Comparison of ENCODE assay signal across 8 mouse cellular contexts in genomic region chr7:44350957-44351711, GRCm38 (mm10). TPM values are rescaled to one million over a fixed set of nuclear protein-coding genes. Genes with fewer than 3 reads are reported as not detected.
DNase-seq lines count a peak whose midpoint lies in the region; ATAC-seq and TF ChIP-seq lines count a peak whose summit lies in the region.

No protein-coding gene starts in this region.

- peaks cover 5 to 17% of the 10 kb centered on the region in 2 experiments for H3K4me1 ChIP-seq in CH12.LX (ENCODE audit: control insufficient read depth in 1 of 2, insufficient read depth in 2 of 2)
- peaks cover 28% of the 10 kb centered on the region for H3K4me1 ChIP-seq in heart, embryonic 15.5 days (replicated peaks)
- 0 out of 2 replicates have a peak, but pooled peaks cover 3% of the 10 kb centered on the region for H3K4me1 ChIP-seq in liver, embryonic 15.5 days (replicated peaks)
- H3K4me1 ChIP-seq in neural tube, embryonic 11.5 days (ENCODE audit: control insufficient read depth, insufficient read depth, low read length), result peaks cover 11% of the 10 kb centered on the region
- peaks cover 17% of the 10 kb centered on the region; the same call in 1 of the 2 replicates for H3K4me1 ChIP-seq in stomach, embryonic 16.5 days (ENCODE audit: control insufficient read depth, insufficient read depth, low read length)

- dilution Hi-C loops in CH12.LX (cut with MboI; ENCODE audit: extremely low pct_ligation_motif_present, extremely low pct_unique_long_range_greater_than_20kb, low sequenced_read_pairs), result no loop called here

- no peak for TF ChIP-seq POLR2A in CH12.LX (IDR thresholded peaks at IDR 0.05; ENCODE audit: low read depth, low read length)

- in situ Hi-C loops in CH12.LX (cut with MboI; ENCODE audit: low pct_ligation_motif_present, low pct_unique_long_range_greater_than_20kb, low sequenced_read_pairs), result no loop called here

- WGBS in heart, embryonic 15.5 days, result 5% methylated on average over 25 of the region's 25 CpGs
- WGBS in liver, embryonic 15.5 days (ENCODE audit: insufficient replicate concordance), result 6% methylated on average over 25 of the region's 25 CpGs
- WGBS in neural tube, embryonic 11.5 days, result 3% methylated on average over 25 of the region's 25 CpGs
- 4% methylated on average over 25 of the region's 25 CpGs for WGBS in stomach, embryonic 16.5 days

- no peak overlapping the region for H3K9ac ChIP-seq in CH12.LX (ENCODE audit: insufficient read depth, low read depth)
- H3K9ac ChIP-seq in heart, embryonic 15.5 days, result peak overlapping the region; percentile 39; the same call in 1 of the 2 replicates
- no peak overlapping the region for H3K9ac ChIP-seq in liver, embryonic 15.5 days
- H3K9ac ChIP-seq in neural tube, embryonic 11.5 days (ENCODE audit: low read length), result peak overlapping the region; percentile 35
- H3K9ac ChIP-seq in stomach, embryonic 16.5 days (ENCODE audit: low read length), result peak overlapping the region; percentile 38; the same call in 1 of the 2 replicates

- H3K4me2 ChIP-seq in CH12.LX (ENCODE audit: insufficient read depth, low read depth, poor library complexity, severe bottlenecking), result no peak overlapping the region
- H3K4me2 ChIP-seq in heart, embryonic 15.5 days, result peak overlapping the region; percentile 60
- H3K4me2 ChIP-seq in liver, embryonic 15.5 days, result peak overlapping the region; percentile 13; the same call in 1 of the 2 replicates
- H3K4me2 ChIP-seq in neural tube, embryonic 11.5 days (ENCODE audit: low read depth), result peak overlapping the region; percentile 33
- peak overlapping the region; percentile 56 for H3K4me2 ChIP-seq in stomach, embryonic 16.5 days (ENCODE audit: low read depth, low read length)

- 0 out of 2 replicates have a peak, but pooled peaks have one; percentile 2 for ATAC-seq in heart, embryonic 15.5 days (replicated peaks; ENCODE audit: insufficient number of reproducible peaks, insufficient read depth, low FRiP score, low read depth)
- ATAC-seq in liver, embryonic 15.5 days (ENCODE audit: insufficient read depth), result no peak
- ATAC-seq in neural tube, embryonic 11.5 days (ENCODE audit: insufficient read depth, low FRiP score, low TSS enrichment), result peak; percentile 39; the same call in 1 of the 2 replicates
- peak; percentile 47; the same call in 1 of the 2 replicates for ATAC-seq in stomach, embryonic 16.5 days (ENCODE audit: insufficient read depth, low FRiP score)

- DNase-seq in CH12.LX (ENCODE audit: extremely low read depth), result peak; percentile 83
- peak; percentile 79 for DNase-seq in brain, embryonic 18.5 days (ENCODE audit: low read depth, low spot score)
- peak; percentile 40 for DNase-seq in fibroblast of lung, adult 2 months (ENCODE audit: low read depth)
- DNase-seq in kidney, postnatal 14 days, result peak; percentile 82
- peak; percentile 85 for DNase-seq in neural tube, embryonic 11.5 days (ENCODE audit: low spot score)

- peak; percentile 96 for TF ChIP-seq RAD21 in CH12.LX (IDR thresholded peaks at IDR 0.05; ENCODE audit: low read depth, low read length)

- no peaks in the 10 kb centered on the region for H3K36me3 ChIP-seq in CH12.LX (replicated peaks in 1 of 2; ENCODE audit: control insufficient read depth in 1 of 2, insufficient read depth in 1 of 2, low read length in 1 of 2)
- no peaks in the 10 kb centered on the region for H3K36me3 ChIP-seq in heart, embryonic 15.5 days
- no peaks in the 10 kb centered on the region for H3K36me3 ChIP-seq in liver, embryonic 15.5 days (replicated peaks)
- H3K36me3 ChIP-seq in neural tube, embryonic 11.5 days (ENCODE audit: control insufficient read depth, insufficient read depth, low read length), result no peaks in the 10 kb centered on the region
- H3K36me3 ChIP-seq in stomach, embryonic 16.5 days (ENCODE audit: control insufficient read depth, insufficient read depth, low read length), result no peaks in the 10 kb centered on the region

- peaks cover 11% of the 10 kb centered on the region for H3K9me3 ChIP-seq in CH12.LX (replicated peaks; ENCODE audit: low read length)
- no peaks in the 10 kb centered on the region for H3K9me3 ChIP-seq in heart, embryonic 15.5 days (replicated peaks)
- no peaks in the 10 kb centered on the region for H3K9me3 ChIP-seq in liver, embryonic 15.5 days (replicated peaks)
- H3K9me3 ChIP-seq in neural tube, embryonic 11.5 days (ENCODE audit: control insufficient read depth, low read length), result no peaks in the 10 kb centered on the region
- H3K9me3 ChIP-seq in stomach, embryonic 16.5 days (replicated peaks; ENCODE audit: control insufficient read depth, low read length), result no peaks in the 10 kb centered on the region

- peaks cover 80% of the 10 kb centered on the region for H3K27me3 ChIP-seq in CH12.LX (replicated peaks)
- H3K27me3 ChIP-seq in heart, embryonic 15.5 days, result peaks cover 93% of the 10 kb centered on the region
- H3K27me3 ChIP-seq in liver, embryonic 15.5 days, result peaks cover 94% of the 10 kb centered on the region
- H3K27me3 ChIP-seq in neural tube, embryonic 11.5 days (ENCODE audit: control insufficient read depth, insufficient read depth, low read length), result peaks cover 67% of the 10 kb centered on the region
- H3K27me3 ChIP-seq in stomach, embryonic 16.5 days (ENCODE audit: control insufficient read depth, insufficient read depth, low read length), result peaks cover 59% of the 10 kb centered on the region

- no peak for TF ChIP-seq EP300 in CH12.LX (IDR thresholded peaks at IDR 0.05; ENCODE audit: low read length)

- no peak overlapping the region for H3K27ac ChIP-seq in CH12.LX (ENCODE audit: insufficient read depth, low read depth)
- H3K27ac ChIP-seq in heart, embryonic 15.5 days, result no peak overlapping the region
- no peak overlapping the region for H3K27ac ChIP-seq in liver, embryonic 15.5 days (replicated peaks)
- H3K27ac ChIP-seq in neural tube, embryonic 11.5 days (ENCODE audit: low read depth, low read length), result no peak overlapping the region
- H3K27ac ChIP-seq in stomach, embryonic 16.5 days (ENCODE audit: low read length), result no peak overlapping the region

- peak; percentile 88 to 97 for TF ChIP-seq CTCF in CH12.LX (conservative IDR thresholded peaks at IDR 0.05 in 1 of 2, IDR thresholded peaks at IDR 0.05 in 1 of 2; ENCODE audit: low read depth in 2 of 2, low read length in 2 of 2)

- no peaks in the 10 kb centered on the region for H3K79me2 ChIP-seq in CH12.LX (replicated peaks; ENCODE audit: control insufficient read depth, extremely low read depth, insufficient read depth, poor library complexity, severe bottlenecking)

- no peak overlapping the region for H3K4me3 ChIP-seq in CH12.LX (replicated peaks in 1 of 3; ENCODE audit: low read depth in 2 of 3, low read length in 2 of 3, poor library complexity in 1 of 3)
- peak overlapping the region; percentile 28 for H3K4me3 ChIP-seq in heart, embryonic 15.5 days
- no peak overlapping the region for H3K4me3 ChIP-seq in liver, embryonic 15.5 days (replicated peaks)
- H3K4me3 ChIP-seq in neural tube, embryonic 11.5 days (ENCODE audit: low read depth, low read length), result peak overlapping the region; percentile 16; the same call in 1 of the 2 replicates
- H3K4me3 ChIP-seq in stomach, embryonic 16.5 days (replicated peaks; ENCODE audit: low read length), result peak overlapping the region; percentile 32

TF ChIP-seq in CH12.LX, 34 proteins besides CTCF, POLR2A, EP300 and RAD21 (continues in another document):
- TF ChIP-seq TBP (conservative IDR thresholded peaks at IDR 0.05; ENCODE audit: low read depth, low read length) (no peak), CHD1 (IDR thresholded peaks at IDR 0.05; ENCODE audit: low read depth, low read length) (no peak), SMC3 (IDR thresholded peaks at IDR 0.05; ENCODE audit: low read depth, low read length) (peak; percentile 93), NRF1 (IDR thresholded peaks at IDR 0.05; ENCODE audit: low read depth, low read length) (no peak), MAX (IDR thresholded peaks at IDR 0.05; ENCODE audit: low read length) (no peak)

RNA-seq across cellular contexts. Expression of gene Syt3, which starts 32.8 kb away (rescaled TPM):
- total RNA-seq in CH12.LX (2012; rRNA removed), result 0.08 and 0.17 TPM in 2 replicates
- 0.11 TPM in 1 of 2 replicates, not detected in the other for total RNA-seq in CH12.LX (2014; rRNA removed)
- 0.30 TPM in 1 of 2 replicates, not detected in the other for polyA plus RNA-seq in CH12.LX (2012; ENCODE audit: insufficient read length, low read depth)
- 0.71 and 0.82 TPM in 2 replicates for polyA plus RNA-seq in heart, embryonic 15.5 days (2015; fragmentation: Nextera tagmentation; extraction: Ambion mirVana)
- polyA plus RNA-seq in liver, embryonic 15.5 days (2015; fragmentation: Nextera tagmentation; extraction: Ambion mirVana), result not detected in 2 replicates
- 2.9 and 3.7 TPM in 2 replicates for polyA plus RNA-seq in neural tube, embryonic 11.5 days (2014; fragmentation: Nextera tagmentation; extraction: Ambion mirVana)
- polyA plus RNA-seq in stomach, embryonic 16.5 days (2015; fragmentation: Nextera tagmentation; extraction: Ambion mirVana), result 1.3 and 1.5 TPM in 2 replicates

RNA-seq across cellular contexts. Expression of gene 1700008O03Rik, which starts 34.5 kb away (rescaled TPM):
- total RNA-seq in CH12.LX (2012; rRNA removed), result 0.17 and 0.81 TPM in 2 replicates
- total RNA-seq in CH12.LX (2014; rRNA removed), result not detected in 2 replicates
- polyA plus RNA-seq in CH12.LX (2012; ENCODE audit: insufficient read length, low read depth), result 0.74 and 1.7 TPM in 2 replicates
- 0.13 and 0.47 TPM in 2 replicates for polyA plus RNA-seq in heart, embryonic 15.5 days (2015; fragmentation: Nextera tagmentation; extraction: Ambion mirVana)
- polyA plus RNA-seq in liver, embryonic 15.5 days (2015; fragmentation: Nextera tagmentation; extraction: Ambion mirVana), result 0.16 TPM in 1 of 2 replicates, not detected in the other
- 1.0 and 1.1 TPM in 2 replicates for polyA plus RNA-seq in neural tube, embryonic 11.5 days (2014; fragmentation: Nextera tagmentation; extraction: Ambion mirVana)
- 0.84 and 1.2 TPM in 2 replicates for polyA plus RNA-seq in stomach, embryonic 16.5 days (2015; fragmentation: Nextera tagmentation; extraction: Ambion mirVana)

RNA-seq across cellular contexts. Expression of gene Shank1, which starts 41.1 kb away (rescaled TPM):
- under 0.01 and 0.04 TPM in 2 replicates for total RNA-seq in CH12.LX (2012; rRNA removed)
- total RNA-seq in CH12.LX (2014; rRNA removed), result not detected in 2 replicates
- 0.07 and 0.12 TPM in 2 replicates for polyA plus RNA-seq in CH12.LX (2012; ENCODE audit: insufficient read length, low read depth)
- 0.58 and 0.74 TPM in 2 replicates for polyA plus RNA-seq in heart, embryonic 15.5 days (2015; fragmentation: Nextera tagmentation; extraction: Ambion mirVana)
- polyA plus RNA-seq in liver, embryonic 15.5 days (2015; fragmentation: Nextera tagmentation; extraction: Ambion mirVana), result 0.05 and 0.06 TPM in 2 replicates
- polyA plus RNA-seq in neural tube, embryonic 11.5 days (2014; fragmentation: Nextera tagmentation; extraction: Ambion mirVana), result 4.6 and 4.7 TPM in 2 replicates
- 1.7 TPM in 2 replicates for polyA plus RNA-seq in stomach, embryonic 16.5 days (2015; fragmentation: Nextera tagmentation; extraction: Ambion mirVana)

RNA-seq across cellular contexts. Expression of gene Clec11a, which starts 44.4 kb away (rescaled TPM):
- total RNA-seq in CH12.LX (2012; rRNA removed) (0.89 and 0.97 TPM in 2 replicates), CH12.LX (2014; rRNA removed) (0.46 and 0.69 TPM in 2 replicates)
- 0.38 and 0.53 TPM in 2 replicates for polyA plus RNA-seq in CH12.LX (2012; ENCODE audit: insufficient read length, low read depth)
- 1.0 and 2.5 TPM in 2 replicates for polyA plus RNA-seq in heart, embryonic 15.5 days (2015; fragmentation: Nextera tagmentation; extraction: Ambion mirVana)
- 0.54 and 0.63 TPM in 2 replicates for polyA plus RNA-seq in liver, embryonic 15.5 days (2015; fragmentation: Nextera tagmentation; extraction: Ambion mirVana)
- polyA plus RNA-seq in neural tube, embryonic 11.5 days (2014; fragmentation: Nextera tagmentation; extraction: Ambion mirVana), result 1.9 and 2.4 TPM in 2 replicates
- polyA plus RNA-seq in stomach, embryonic 16.5 days (2015; fragmentation: Nextera tagmentation; extraction: Ambion mirVana), result 6.1 and 7.4 TPM in 2 replicates

Comparison
In these comparisons a context has a peak if more than half of its experiments do, and no peak if none do; other contexts are left out.
1. H3K4me3 ChIP-seq: peak in heart, embryonic 15.5 days (single experiment), neural tube, embryonic 11.5 days (single experiment) and stomach, embryonic 16.5 days (single experiment); none in CH12.LX (0 of 3) and liver, embryonic 15.5 days (single experiment).
2. H3K9ac ChIP-seq: peak in heart, embryonic 15.5 days (single experiment), neural tube, embryonic 11.5 days (single experiment) and stomach, embryonic 16.5 days (single experiment); none in CH12.LX (single experiment) and liver, embryonic 15.5 days (single experiment).
3. Peak in every context shown above with its lines, with median percentiles within 50 percentile points of each other: DNase-seq.